Mouse (Mus musculus): ENCODE measurements around the gene Lsm2.
A peak's percentile ranks its signal among the peaks of the same experiment; 100 is the strongest.

Gene Lsm2

GRCm38 (mm10) chr17:34981690-34982180, at the start of gene Lsm2:
Gene Lsm2 (plus strand): TSS chr17:34981862.
- peak; percentile 96 for DNase-seq (ENCODE audit: low spot score)

- DNase-seq (ENCODE audit: low spot score), result no peak
These were observed 49.4 kb upstream of the Lsm2 start for GRCm38 (mm10) chr17:34932287-34932686.

- DNase-seq (ENCODE audit: low spot score), result no peak
These were observed 47.6 kb upstream of the Lsm2 start for GRCm38 (mm10) chr17:34934031-34934430.

- DNase-seq (ENCODE audit: low spot score), result no peak
These were observed 46.8 kb upstream of the Lsm2 start for GRCm38 (mm10) chr17:34934830-34935229.

GRCm38 (mm10) chr17:34937960-34938505, 43.6 kb upstream of the Lsm2 start:
- no peak for DNase-seq (ENCODE audit: low spot score)

- DNase-seq (ENCODE audit: low spot score), result peak; percentile 67
These were observed 40.2 kb upstream of the Lsm2 start for GRCm38 (mm10) chr17:34941344-34942041.

- no peak for DNase-seq (ENCODE audit: low spot score)
These were observed 38.4 kb upstream of the Lsm2 start for GRCm38 (mm10) chr17:34943128-34943815.

GRCm38 (mm10) chr17:34944362-34944761, 37.3 kb upstream of the Lsm2 start:
- DNase-seq (ENCODE audit: low spot score), result no peak

- DNase-seq (ENCODE audit: low spot score), result no peak
These were observed 35.0 kb upstream of the Lsm2 start for GRCm38 (mm10) chr17:34946486-34947140.

- DNase-seq (ENCODE audit: low spot score), result peak; percentile 71
These were observed 34.1 kb upstream of the Lsm2 start for GRCm38 (mm10) chr17:34947606-34948005.

GRCm38 (mm10) chr17:34948721-34949552, 32.7 kb upstream of the Lsm2 start:
- DNase-seq (ENCODE audit: low spot score), result peak; percentile 27

- DNase-seq (ENCODE audit: low spot score), result no peak
These were observed 32.1 kb upstream of the Lsm2 start for GRCm38 (mm10) chr17:34949553-34949969.

- peak; percentile 50 for DNase-seq (ENCODE audit: low spot score)
These were observed 30.9 kb upstream of the Lsm2 start for GRCm38 (mm10) chr17:34950514-34951455.

- DNase-seq (ENCODE audit: low spot score), result peak; percentile 34
These were observed 29.9 kb upstream of the Lsm2 start for GRCm38 (mm10) chr17:34951636-34952377.

- DNase-seq (ENCODE audit: low spot score), result peak; percentile 86
These were observed 29.2 kb upstream of the Lsm2 start for GRCm38 (mm10) chr17:34952378-34953040.

- DNase-seq (ENCODE audit: low spot score), result no peak
These were observed 28.4 kb upstream of the Lsm2 start for GRCm38 (mm10) chr17:34953258-34953657.

- DNase-seq (ENCODE audit: low spot score), result no peak
These were observed 27.8 kb upstream of the Lsm2 start for GRCm38 (mm10) chr17:34953904-34954303.

GRCm38 (mm10) chr17:34954831-34955230, 26.8 kb upstream of the Lsm2 start:
- no peak for DNase-seq (ENCODE audit: low spot score)

- DNase-seq (ENCODE audit: low spot score), result no peak
These were observed 25.8 kb upstream of the Lsm2 start for GRCm38 (mm10) chr17:34955884-34956283.

All from embryo, embryonic 10.5 days (tissue).